Mouse (Mus musculus) left cerebral cortex, adult 6 months (tissue): Measurements from ENCODE around the gene Higd1a. TPM values are rescaled to one million over a fixed set of nuclear protein-coding genes. Genes with fewer than 3 reads are reported as not detected.

Experiments used
- long read RNA-seq, 2 experiments: library from polyadenylated mRNA; unstranded; transcript quantifications; one replicate each; pipeline ENCODE4 v2.0.0; 2019 to 2020
- polyA plus RNA-seq: library from polyadenylated mRNA; unstranded; fragments of <200 nt; fragmentation: Nextera tagmentation; gene quantifications from 2 replicates; pipeline ENCODE4 v1.2.3, GENCODE M21; 2021

Higd1a gene
- 255 and 284 TPM in 2 replicates for polyA plus RNA-seq
- long read RNA-seq, experiment 1, transcript Higd1a-201 (4 exons, 2,232 nt) = major isoform, 528 of 609 reads
- long read RNA-seq, experiment 1, transcript Higd1a-205 (3 exons, 1,980 nt) = minor isoform, 21 of 609 reads
- long read RNA-seq, experiment 1, partial matches to known transcripts = 11 of 609 reads
- long read RNA-seq, experiment 1, other reads (novel, unspliced or antisense) = 49 of 609 reads
- long read RNA-seq, experiment 2, transcript Higd1a-201 (4 exons, 2,232 nt) = major isoform, 306 of 374 reads
- long read RNA-seq, experiment 2, partial matches to known transcripts = 11 of 374 reads
- long read RNA-seq, experiment 2, other reads (novel, unspliced or antisense) = 55 of 374 reads

DNA sequence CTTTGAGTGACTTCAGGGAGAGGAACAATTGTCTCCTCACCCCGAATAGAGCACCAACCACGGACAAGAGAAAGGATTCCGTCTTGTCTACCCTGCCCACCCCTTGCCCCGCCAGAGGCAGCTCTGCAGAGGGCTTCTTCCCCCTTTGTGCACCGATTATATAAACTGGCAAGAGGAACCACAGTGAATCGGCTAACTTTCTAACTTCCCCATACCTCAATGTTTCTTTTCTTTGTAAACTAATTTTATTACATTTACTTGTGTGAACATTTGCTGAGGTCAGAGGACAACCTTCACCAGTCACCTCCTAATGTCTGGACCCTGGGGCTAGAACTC, at the start of gene Higd1a:
Gene Higd1a (minus strand): TSS at position 210 of the 336 bp plus-strand sequence.

DNA sequence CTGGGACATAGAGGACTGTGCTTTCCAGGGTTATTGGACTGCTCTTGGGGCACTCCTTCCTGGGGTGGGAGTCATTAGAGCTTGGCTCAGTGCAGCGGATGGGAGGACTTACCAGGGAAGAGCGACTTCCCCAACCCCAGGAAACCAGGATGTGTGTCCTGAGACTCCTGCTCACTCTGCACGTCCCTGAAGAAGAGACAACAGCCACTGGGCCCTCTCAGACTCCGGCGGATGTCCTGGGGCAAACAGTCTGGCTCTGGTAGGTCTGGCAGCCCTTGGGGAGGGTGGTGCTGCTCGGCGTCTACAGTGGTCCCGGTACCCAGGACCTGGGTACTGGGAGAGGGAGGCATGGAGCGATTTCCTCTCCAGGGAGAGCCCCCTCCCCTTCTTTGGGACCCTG, 40.1 kb upstream of the Higd1a start, which contains the start of gene Ackr2:
Gene Ackr2 (plus strand): TSS at position 111 of the 400 bp plus-strand sequence.

DNA sequence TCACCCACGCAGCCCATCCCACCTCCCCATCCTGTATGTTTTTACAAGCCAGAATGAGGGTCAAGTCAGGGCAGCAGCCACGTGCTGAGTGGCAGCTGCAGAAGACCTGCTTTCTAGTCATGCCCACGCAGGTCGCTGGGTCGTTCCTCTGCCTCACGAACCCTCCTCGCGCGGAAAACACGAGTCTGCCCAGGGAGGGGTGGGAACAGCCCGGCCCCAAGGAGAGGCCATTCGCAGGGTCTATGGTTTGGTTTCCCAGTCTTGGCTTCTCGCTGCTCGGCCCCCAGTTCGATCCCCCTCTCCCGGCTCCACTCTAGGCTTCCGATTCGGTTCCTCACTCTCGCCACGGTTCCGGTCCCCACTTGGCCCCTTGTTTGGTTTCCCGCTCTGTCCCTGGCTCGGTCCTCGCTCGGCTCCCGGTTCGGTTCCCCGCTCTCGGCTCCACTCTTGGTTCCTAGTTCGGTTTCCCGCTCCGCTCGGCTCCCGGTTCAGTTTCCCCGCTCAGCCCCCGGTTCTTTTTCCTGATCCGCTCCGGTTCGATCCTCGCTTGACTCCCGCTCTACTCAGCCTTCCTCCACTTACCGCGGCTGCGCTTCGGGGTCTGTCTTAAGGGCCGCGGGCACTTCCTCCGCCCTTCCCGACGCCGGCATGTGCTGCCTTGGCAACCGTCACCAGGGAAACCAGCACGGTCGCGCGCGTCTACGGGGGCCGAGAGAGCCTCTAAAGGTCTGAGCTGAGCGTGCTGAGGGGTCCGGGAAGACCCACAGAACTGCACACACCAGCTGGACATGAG, 19.1 kb downstream of the Higd1a start, which contains the start of gene Ccdc13:
Gene Ccdc13 (minus strand): TSS at position 633 of the 793 bp plus-strand sequence.

Other genes starting within 250 kb of the Higd1a start
- 1.3 and 3.2 TPM in 2 replicates for gene Lyzl4, start 216.3 kb downstream of the Higd1a start, polyA plus RNA-seq
- gene Vipr1, start 215.6 kb downstream of the Higd1a start, polyA plus RNA-seq = 2.2 and 3.0 TPM in 2 replicates
- 4.9 and 9.2 TPM in 2 replicates for gene Sec22c, start 152.9 kb downstream of the Higd1a start, polyA plus RNA-seq
- gene Ss18l2, start 148.0 kb downstream of the Higd1a start, polyA plus RNA-seq = 339 and 487 TPM in 2 replicates
- 15.9 and 20.9 TPM in 2 replicates for gene Nktr, start 139.2 kb downstream of the Higd1a start, polyA plus RNA-seq
- 7.3 and 8.1 TPM in 2 replicates for gene Zfp651, start 99.0 kb downstream of the Higd1a start, polyA plus RNA-seq
- gene Klhl40, start 80.8 kb downstream of the Higd1a start, polyA plus RNA-seq = 7.3 and 9.7 TPM in 2 replicates
- 17.1 and 18.6 TPM in 2 replicates for gene Hhatl, start 65.9 kb downstream of the Higd1a start, polyA plus RNA-seq
- gene Ccdc13, start 18.9 kb downstream of the Higd1a start, polyA plus RNA-seq = 10.9 and 11.3 TPM in 2 replicates
- 1.2 and 1.5 TPM in 2 replicates for gene Ackr2, start 40.0 kb upstream of the Higd1a start, polyA plus RNA-seq
- 0.09 TPM in 1 of 2 replicates, not detected in the other for gene Cyp8b1, start 57.9 kb upstream of the Higd1a start, polyA plus RNA-seq
- 2.7 and 3.5 TPM in 2 replicates for gene Fam198a, start 92.6 kb upstream of the Higd1a start, polyA plus RNA-seq
- gene Pomgnt2, start 138.7 kb upstream of the Higd1a start, polyA plus RNA-seq = 40.9 and 43.0 TPM in 2 replicates